Mouse (Mus musculus): ENCODE measurements around the gene Tspan6.

The Tspan6 gene

DNA sequence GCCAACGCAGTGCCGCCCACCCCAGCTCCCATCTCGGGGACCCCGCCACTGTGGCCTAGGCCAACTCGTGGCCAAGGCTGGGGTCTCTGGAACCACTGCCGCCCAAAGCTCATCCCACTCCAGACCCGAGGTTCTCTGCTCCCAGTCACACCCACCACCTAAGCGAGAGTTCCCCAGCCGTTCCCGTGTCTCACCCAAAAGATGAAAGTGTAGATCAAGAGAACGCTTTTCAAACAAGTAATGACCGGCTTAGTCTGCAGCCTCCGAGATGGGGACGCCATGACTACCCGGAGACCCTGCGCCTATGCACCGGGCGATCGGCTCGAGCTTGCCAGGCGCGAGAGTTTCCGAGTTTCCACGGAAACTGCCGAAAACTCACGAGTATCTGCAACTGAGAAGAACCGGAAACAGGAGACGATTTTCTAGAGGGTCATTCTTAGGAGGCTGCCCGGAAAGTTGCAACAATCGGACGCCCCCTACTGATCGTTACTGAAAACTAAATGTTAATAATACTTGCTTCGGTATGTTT, at the start of gene Tspan6:
Tspan6 (minus strand) TSS at position 416 of the 529 bp plus-strand sequence.
- peak; percentile 17 for DNase-seq (ENCODE audit: low spot score)

DNA sequence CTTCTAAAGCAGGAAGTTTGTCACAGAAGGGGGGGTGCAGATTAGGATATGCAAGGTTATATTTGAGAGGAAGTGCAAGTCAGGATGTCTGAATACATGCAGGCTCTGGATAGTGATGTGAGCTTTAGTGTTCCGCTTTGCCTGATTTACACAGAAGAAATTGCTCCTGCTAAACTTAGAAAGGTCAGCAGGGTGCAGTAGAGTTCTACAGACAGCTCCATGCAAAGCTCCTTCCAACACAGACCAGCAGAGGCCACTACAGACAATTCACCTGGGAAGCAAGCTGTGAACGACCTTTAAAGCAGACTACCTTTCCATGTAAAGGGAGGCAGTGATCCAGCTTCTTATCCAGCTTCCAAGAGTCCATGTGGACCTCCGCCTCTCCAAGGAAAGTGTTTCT, 49.2 kb upstream of the Tspan6 start:
- no peak for DNase-seq (ENCODE audit: low spot score)

DNA sequence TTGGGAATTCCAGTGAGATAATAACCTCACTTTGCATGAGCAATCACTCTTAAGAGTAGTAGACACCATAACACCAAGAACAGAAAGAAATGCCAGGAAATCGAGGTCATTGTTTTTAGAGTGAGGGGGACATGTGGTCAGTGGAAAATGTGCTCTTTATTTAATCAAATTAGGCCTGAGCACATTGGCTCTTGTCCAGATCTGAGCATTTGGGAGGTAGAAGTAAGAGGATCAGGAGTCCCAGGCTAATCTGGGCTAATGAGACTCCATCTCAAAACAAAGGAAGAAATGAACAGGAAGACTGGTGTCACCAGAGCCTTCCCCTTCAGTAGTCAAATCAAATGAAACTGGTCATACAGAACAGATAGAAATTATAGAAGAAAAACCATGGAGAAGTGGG, 41.3 kb upstream of the Tspan6 start:
- no peak for DNase-seq (ENCODE audit: low spot score)

DNA sequence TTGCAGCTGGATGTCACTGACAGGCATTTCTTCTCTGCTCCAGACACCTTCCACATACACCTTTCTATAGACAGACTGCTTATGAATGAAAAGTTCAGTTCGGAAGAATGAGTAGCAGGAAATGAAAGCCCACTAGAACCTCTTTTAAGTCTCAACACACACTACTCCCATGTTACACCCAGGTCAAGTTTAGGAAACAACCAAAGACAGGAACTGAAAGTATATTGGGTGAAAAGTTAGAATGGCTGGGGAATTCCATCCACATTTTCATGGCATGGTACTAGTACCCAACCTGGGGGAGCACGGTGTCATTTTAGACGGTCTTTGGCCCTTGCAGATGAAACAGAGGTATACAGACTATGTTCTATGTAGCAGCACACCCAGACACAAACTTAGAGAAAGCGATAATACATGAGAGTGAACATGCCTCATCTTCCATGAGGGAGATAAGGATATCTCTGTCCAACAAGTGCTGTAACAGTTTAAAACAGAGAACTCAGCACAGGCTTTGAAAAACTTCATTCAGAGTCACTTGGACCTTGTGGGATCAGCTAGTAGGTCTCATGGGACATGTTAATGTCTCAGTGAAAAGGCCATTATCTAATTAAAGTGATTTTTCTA, 38.5 kb upstream of the Tspan6 start:
- DNase-seq (ENCODE audit: low spot score): no peak

DNA sequence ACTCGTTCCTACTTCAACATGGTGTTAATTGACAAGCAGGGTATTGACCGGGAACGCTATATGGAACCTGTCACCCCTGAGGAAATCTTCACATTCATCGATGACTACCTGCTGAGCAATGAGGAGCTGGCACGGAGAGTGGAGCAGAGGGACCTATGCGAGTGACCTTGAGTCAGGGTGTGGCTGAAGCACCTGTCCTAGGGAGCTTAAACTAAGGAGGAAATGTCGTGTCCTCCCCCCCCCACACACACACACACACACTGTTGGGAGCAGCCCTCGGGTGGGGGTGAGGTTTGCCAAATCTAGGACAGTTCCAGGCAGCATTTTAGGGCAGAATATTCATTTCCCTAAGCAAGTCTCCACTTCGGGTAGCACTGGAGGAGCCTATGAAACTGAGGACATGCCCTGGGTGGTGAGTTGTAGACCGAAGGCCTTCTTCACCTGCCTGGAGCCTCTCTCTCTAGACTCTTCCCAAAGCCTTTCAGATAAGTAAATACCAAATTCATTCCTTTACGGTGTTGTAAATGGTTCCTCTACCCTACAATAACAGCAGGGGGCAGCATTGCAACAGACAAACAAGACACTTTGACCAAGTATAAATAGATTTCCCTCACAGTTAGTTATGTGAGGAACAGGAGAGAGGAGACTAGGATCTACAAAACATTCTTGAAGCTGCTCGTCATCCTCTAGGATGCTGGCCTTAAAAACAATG, 33.2 kb upstream of the Tspan6 start:
- no peak for DNase-seq (ENCODE audit: low spot score)

DNA sequence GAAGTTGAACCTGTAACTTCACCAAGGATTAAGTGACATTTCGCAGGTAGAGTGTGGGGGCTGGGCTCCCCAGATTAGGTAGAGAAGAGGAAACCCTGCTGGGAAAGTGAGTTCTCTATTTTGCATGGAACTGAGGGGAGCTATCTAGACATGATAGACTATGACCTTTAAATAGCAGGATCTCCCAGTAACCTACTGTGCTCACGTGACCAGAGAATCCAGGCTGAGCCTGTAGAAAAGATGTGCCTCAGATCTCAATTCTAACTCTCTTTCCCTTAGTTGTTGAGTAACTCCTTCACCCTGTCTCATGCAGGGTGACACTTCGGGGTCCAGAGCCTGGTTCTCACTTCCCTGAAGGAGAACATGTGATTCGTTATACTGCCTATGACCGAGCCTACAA, 28.5 kb upstream of the Tspan6 start:
- DNase-seq (ENCODE audit: low spot score): no peak

DNA sequence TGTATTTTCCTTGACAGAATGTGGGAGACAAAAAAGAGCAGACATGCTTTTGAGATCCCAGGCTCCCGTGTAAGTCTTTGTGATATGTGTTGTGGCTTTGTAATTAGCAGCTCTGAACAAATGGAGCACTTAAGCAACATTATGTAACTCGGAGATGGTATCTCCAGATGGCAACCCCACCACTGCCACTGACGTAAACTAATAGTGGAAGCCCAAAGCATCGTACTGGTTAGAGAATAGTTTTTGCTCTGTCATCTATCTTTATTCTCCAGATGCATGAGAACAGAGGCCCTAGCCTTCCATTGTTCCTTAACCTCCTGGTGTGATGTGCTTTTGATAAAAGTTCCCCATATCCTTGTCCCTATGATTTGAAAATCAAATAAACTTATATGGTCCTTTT, 23.0 kb upstream of the Tspan6 start:
- no peak for DNase-seq (ENCODE audit: low spot score)

DNA sequence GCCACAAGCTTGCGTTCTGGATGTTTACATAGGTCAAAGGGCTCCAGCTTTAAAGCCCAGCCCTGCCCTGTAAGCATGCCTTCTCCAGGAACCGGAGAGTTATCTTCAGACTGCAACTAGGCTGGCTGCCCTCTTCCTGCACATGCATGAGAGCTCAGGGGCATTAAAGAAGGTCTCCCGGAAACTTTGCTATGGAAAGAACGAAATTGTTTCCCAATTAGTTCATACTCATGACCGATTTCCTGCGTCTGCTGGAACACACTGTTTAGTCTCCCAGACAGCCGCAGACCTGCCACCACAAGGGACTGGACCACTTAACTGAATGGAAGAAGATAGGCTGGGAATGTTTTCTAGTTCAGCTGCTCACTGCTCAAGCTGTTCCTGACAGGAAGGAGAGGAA, 16.0 kb upstream of the Tspan6 start:
- no peak for DNase-seq (ENCODE audit: low spot score)

DNA sequence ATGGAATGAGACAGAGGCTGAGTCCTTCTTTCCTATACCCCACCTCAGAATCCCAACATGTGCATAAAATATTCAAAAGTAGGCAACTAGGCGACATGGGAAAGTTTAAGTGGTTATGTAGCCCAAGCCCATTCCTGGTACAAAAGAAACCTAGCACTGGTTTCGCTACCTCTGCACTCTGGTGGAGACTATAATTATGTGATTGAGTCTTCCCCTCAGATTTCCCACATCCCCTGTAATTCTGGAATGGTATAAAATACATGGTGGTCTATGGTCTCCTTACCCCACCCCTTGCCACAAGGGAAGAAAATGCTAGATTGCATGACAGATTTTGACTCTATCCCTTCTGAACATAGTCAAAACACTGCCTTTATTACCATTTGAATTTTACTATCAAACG, 14.8 kb upstream of the Tspan6 start:
- DNase-seq (ENCODE audit: low spot score): no peak

DNA sequence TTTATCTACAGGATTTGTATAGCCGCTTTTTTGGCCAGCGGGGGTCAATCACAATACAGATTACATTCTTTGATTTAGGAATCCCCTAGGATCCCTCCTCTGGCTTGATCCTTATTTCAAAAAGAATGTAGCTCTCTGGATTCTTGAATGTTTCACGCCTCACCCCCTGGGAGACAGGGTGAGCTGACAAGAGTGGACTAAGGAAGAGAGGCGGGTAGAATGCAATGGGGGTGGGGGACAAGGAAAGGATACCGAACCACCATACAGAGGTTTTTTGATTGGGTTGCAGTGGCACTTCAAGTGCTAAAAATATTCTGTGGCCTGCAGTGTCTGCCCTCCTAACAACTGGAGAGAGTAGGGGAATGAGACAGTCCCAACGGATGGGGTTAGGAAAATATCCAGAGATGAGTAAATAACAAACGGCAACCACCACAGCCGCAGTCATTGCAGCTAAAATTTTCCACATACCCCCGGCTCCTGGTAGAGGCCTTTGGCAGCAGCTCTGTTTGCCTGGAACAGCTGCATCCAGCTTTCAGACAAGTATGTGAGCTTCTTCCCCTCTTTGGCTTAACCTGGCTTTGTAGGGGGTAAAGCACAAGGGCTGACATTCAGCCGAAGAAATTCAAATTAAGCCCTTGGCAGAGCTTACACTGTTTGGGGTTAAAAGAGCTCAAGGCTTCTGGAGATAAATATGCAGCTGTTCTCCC, 13.3 kb upstream of the Tspan6 start:
- no peak for DNase-seq (ENCODE audit: low spot score)

DNA sequence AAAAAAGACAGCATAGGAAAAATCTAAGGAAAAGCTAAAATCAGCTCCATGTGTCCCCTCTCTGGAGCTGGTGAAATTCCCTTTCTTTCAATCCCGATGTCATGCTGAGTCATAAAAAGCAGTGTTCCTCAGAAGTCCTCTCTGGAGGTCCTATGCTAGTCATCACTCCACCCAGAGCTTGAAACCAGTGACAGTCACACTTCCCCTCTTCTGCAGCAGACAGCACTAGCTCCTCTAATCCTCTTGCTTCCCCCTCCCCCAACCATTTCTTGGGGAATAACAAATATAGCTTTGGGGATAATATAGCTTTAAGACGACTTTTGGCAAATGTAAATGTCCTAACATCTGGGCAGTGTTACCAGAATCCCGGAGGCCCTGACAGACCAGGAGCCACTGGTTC, 10.0 kb upstream of the Tspan6 start, which contains the start of gene Srpx2:
Srpx2 (plus strand) TSS at position 166 of the 400 bp plus-strand sequence.
- DNase-seq (ENCODE audit: low spot score): no peak

DNA sequence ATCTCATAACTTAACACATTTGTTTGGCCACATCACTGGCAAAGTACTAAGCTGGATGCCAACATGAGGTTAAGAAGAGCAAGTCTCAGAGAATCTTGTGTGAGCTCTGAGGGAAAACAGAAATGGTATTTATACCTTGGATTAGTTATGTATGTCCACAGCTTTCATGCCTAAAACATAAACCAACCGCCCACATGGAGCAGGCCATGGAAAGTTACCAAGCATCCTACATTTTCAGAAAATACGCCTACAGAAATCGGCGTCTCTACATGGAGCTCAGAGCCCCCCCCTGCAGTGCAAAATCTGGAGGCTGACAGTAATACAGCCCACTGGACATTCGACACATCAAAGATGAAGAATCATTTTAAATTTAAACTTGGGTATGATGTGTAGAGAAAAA, 10.1 kb downstream of the Tspan6 start:
- DNase-seq (ENCODE audit: low spot score): no peak

DNA sequence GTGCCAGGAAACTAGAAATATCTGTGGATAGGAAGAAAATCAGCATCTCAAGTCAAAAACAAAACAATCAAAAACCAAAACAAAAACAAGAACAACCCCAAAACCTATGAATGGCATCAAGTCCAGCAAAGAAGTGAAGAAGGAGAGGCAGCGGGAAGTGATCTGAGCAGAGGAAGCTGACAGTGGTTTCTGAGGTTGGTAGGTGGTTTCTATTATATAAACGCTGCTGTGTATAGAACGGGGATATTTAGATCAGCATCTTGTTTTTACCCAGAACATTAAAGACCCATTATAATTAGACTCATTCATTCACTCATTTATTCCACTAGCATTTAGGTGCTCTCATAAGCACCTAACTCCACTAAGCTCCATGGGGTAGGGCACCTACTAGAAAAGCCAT, 10.9 kb downstream of the Tspan6 start:
- DNase-seq (ENCODE audit: low spot score): no peak

DNA sequence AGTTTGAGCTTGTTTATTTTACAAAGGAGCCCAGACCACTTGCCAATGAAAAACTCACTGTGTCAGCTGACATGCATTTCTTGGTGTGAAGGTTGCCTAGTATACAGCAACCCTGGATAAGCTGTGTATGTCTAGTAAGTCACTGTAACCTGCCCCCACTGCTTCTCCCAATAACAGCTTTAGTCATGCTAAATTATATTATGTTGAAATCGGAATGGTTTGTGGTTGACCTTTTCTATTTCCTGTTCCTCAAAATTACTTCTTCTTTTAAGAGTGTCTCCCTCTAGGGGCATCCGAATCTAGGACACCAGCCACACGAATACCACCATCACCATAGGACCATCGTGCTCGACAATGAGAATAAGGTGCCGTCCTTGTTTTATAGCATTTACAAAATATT, 28.5 kb downstream of the Tspan6 start:
- no peak for DNase-seq (ENCODE audit: low spot score)

DNA sequence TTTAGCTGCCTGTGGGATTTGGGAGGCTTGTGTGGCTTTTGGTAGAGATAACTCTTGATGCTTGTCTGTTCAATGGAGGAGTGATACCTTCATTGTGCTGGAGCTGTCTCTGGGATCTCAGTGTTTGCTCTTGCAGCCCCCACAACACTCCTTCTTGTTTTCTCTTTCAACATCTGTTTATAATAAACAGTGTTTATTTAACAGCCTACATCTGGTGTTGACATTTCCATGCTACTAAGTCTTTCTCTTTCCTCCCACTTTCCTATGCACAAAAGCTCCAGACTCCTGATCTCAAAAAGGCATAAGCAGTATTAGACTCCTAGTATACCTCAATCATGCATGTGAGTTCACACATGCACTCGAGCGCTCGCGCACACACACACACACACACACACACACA, 44.6 kb downstream of the Tspan6 start:
- no peak for DNase-seq (ENCODE audit: low spot score)

DNA sequence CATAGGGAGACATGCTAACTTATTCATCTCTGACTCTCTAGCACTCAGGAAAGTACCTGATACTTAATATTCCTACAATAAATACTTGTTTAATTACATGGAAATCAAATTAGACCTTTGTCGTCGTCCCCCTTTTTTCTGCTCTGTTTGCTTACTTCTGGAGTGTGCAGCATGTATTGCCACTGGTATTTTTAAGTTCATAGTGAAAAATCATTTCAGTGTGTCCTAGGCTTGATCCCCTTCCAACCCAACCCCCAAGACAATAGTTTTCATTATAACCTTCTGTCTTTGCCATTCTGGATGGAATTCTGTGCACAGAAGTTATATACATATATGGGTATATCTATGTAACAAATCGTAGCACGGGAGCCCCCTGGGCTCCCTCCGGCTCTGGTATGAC, 47.5 kb downstream of the Tspan6 start, which contains the start of gene Tnmd:
Tnmd (plus strand) TSS at position 301 of the 400 bp plus-strand sequence.
- DNase-seq (ENCODE audit: low spot score): no peak

Measured in urinary bladder, postnatal 10 days (tissue).